Mouse (Mus musculus): Measurements from ENCODE around the gene Shisa5.

DNA sequence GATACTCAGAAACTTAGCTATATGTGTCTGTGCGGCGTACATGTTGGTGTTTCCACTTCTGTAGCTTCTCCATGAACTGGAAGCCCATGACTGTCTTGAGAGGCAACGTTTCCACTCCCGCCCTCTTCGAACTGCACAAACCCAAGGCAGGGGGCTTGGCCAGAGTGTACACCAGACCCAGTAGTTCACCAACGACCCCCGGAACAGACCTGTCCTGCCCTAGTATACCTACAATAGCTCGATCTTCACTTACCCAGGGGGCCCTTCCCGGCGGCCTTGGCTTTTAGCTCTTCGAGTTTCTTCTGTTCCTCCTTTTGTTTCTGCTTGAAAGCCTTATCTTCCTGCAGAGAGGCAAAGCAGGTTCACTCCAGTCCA, 43.4 kb downstream of the Shisa5 start:
- no peak for TF ChIP-seq CTCF (IDR thresholded peaks at IDR 0.05; ENCODE audit: extremely low read depth, insufficient read length, insufficient replicate concordance, low read depth, low read length)
- TF ChIP-seq POLR2A (IDR thresholded peaks at IDR 0.05; ENCODE audit: low read depth, low read length), result no peak
